Mouse (Mus musculus) spleen, postnatal 10 days (tissue): ENCODE measurements around the gene 4931428F04Rik.
"Not testable (repeated sequence)": the region's sequence is repeated elsewhere in the genome, so short reads cannot be mapped to it uniquely, and the experiment has no call there.

Experiments
- DNase-seq, 2 experiments: peaks; one replicate each; pipeline ENCODE4 v3.0.0; 2021 to 2022; ENCODE audit warnings: low spot score in 2 of 2

4931428F04Rik gene

DNA sequence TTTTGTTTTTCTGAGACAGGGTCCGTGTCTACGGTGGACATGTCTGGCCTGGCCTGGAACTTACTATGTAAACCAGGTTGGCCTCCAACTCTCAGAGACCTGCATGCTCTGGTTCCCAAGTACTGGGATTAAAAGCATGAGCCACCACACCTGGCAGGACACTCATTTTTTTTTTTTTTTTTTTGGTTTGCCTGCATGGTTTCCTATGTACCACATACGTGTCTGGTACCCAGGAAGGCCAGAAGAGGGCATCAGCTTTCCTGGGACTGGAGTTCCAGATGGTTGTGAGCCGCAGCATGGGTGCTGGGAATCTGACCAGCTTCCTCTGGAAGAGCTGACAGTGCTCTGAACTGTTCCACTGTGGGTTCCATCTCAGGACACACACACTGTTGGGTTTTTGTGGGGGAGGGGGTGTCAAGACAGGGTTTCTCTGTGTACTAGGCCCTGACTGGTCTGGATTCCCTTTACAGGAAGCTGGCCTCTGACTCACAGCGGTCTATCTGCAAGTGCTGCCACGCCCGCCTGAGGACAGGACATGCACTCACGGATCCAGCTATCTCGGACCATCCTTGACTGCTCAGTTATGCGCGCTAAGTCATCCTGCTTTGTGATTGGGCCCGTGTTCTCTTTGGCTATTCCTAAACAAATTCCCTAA lies 28.2 kb downstream of the 4931428F04Rik start:
- no peak for DNase-seq

GRCm38 (mm10) chr8:105260371-105261099 lies 29.1 kb downstream of the 4931428F04Rik start:
- DNase-seq = no peak

- DNase-seq = peak; percentile 80 to 88
Measured at GRCm38 (mm10) chr8:105259721-105260320, 29.8 kb downstream of the 4931428F04Rik start.

DNA sequence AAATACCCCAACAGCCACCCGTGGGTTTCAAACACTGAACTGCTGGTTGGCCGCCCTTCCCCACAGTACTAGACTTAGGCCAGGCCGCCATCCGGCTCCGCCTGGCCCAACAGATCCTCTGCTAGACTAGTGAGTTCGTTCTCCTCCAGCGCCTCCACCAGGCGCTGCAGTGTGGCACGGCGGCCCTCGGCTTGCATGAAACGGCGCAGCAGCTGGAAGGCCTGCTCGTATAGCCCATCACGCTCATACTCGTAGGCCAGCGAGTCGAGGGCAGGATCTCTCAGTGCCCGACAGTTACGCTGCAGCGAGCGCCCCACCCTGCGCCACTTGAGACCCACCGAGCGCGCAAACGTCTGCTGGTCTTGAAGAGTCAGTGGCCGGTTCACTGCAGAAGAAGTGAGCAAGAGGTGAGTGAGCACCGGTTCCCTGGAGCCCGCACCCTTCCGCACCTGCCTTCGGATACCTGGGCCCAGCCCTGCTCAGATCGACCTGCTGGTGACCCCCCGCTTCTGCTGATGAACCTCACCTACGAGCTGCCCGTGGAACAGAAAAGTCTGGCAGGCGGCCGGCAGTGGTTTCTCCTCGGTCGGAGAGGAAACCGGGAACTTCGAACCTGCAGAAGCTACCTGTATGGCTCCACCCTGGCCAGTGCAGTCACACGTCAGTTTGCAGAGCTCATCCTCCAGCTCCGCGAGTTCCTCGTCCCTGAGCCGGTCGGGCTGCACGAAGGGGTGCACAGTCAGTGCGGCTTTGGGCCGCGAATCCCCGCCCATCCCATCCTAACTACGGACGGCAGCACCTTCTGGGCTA lies 30.5 kb downstream of the 4931428F04Rik start:
- DNase-seq = no peak

DNA sequence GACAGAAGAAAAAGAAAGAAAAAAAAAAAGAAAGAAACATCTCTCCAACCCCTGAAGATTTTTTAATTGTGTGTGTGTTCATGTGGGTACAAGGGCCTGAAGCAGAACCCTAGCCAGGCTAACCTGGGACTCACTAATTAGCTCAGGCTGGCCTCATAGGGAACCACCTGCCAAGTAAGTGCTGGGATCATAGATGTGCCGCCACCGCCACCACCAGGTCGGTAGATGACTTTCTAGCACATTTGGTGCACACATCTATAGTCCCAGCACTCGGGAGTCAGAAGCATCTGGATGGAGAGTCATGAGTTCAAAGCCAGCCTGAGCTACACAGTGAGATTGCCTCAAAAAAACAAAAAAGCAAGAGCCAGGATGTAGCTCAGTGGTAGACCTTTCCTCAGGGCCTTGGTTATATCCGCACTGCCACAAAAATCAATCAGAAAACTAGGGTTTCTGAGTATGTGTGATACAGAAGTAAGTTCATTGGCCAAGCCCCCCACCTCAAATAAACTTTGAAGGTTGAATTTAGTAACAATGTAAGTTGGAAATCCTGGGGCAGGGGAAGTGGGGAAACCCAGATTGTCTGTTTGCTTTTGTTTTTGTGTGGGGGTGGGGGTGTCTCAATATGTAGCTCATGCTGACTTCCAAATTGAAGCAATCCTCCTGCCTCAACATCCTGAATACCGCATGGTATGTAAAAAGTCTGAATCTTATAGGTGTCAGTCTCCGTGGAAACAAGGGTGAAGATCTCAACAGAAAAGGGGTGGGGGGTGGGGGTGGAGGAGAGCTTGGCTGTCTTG lies 32.1 kb downstream of the 4931428F04Rik start:
- no peak for DNase-seq

DNA sequence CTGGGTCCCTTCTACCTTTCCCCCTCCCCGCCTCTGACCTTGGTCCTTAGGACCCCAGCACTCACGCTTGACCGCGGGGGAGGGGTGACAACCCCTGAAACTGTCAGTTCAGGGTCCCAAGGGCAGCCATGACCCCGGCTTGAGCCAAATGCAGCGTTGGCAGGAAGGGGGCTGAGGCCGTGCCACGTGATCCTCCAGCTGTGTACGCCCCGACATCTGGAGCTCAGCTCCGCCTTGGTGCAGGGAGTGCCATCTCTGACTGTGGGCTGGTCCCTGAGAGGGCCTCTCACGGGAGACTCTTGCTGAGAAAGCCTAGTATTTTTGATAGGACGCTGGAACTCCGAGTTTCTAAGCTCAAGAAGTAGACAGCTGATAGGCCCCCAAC lies 34.7 kb downstream of the 4931428F04Rik start, which contains the start of gene B3gnt9:
Gene B3gnt9 (minus strand): TSS at position 188 of the 385 bp plus-strand sequence.
- peak in 1 of 2 experiments; percentile 74 for DNase-seq

- DNase-seq = peak; percentile 88 to 96
Measured at GRCm38 (mm10) chr8:105254152-105254965, 35.3 kb downstream of the 4931428F04Rik start.

- DNase-seq = no peak
Measured at GRCm38 (mm10) chr8:105253766-105254151, 35.9 kb downstream of the 4931428F04Rik start.

- DNase-seq = no peak
Measured at GRCm38 (mm10) chr8:105252680-105253537, 36.8 kb downstream of the 4931428F04Rik start.

GRCm38 (mm10) chr8:105251954-105252353 lies 37.7 kb downstream of the 4931428F04Rik start:
- no peak for DNase-seq

DNA sequence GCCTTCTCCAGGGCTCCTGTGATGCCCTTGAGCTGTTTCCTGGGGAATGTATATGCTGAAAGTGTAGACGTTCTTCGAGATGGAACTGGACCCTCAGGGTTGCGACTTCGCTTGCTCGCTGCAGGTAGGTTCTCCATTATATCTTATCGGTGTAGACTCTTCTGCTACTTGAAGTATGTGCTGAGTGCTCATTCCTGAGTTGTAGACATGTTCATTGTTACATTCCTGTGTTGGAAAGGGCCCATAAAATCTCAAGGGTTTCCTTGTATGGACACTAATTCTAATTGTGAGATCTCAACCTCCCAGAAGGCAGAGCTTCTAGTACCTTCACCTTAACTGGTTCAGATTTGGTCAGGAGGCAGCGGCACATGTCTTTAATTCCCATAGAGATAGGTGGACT lies 48.6 kb downstream of the 4931428F04Rik start:
- no peak for DNase-seq

- DNase-seq = no peak
Measured at GRCm38 (mm10) chr8:105237442-105238142, 52.1 kb downstream of the 4931428F04Rik start.

GRCm38 (mm10) chr8:105235206-105235605 lies 54.5 kb downstream of the 4931428F04Rik start:
- no peak for DNase-seq

- DNase-seq = no peak
Measured at GRCm38 (mm10) chr8:105233126-105233935, 56.3 kb downstream of the 4931428F04Rik start.

DNA sequence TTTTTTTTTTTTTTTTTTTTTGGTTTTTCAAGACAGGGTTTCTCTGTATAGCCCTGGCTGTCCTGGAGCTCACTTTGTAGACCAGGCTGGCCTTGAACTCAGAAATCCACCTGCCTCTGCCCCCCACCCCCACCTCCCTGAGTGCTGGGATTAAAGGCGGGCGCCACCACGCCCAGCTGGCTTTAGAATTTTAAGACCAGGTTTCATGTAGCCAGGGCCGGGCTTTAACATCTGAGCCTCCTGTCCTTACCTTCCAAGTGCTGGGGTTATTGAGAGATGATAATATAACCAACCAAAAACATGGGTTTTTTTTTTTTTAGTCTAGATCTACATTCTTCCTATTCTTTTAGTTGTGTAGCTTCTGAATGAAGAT lies 57.4 kb downstream of the 4931428F04Rik start:
- DNase-seq = not testable (repeated sequence)

DNA sequence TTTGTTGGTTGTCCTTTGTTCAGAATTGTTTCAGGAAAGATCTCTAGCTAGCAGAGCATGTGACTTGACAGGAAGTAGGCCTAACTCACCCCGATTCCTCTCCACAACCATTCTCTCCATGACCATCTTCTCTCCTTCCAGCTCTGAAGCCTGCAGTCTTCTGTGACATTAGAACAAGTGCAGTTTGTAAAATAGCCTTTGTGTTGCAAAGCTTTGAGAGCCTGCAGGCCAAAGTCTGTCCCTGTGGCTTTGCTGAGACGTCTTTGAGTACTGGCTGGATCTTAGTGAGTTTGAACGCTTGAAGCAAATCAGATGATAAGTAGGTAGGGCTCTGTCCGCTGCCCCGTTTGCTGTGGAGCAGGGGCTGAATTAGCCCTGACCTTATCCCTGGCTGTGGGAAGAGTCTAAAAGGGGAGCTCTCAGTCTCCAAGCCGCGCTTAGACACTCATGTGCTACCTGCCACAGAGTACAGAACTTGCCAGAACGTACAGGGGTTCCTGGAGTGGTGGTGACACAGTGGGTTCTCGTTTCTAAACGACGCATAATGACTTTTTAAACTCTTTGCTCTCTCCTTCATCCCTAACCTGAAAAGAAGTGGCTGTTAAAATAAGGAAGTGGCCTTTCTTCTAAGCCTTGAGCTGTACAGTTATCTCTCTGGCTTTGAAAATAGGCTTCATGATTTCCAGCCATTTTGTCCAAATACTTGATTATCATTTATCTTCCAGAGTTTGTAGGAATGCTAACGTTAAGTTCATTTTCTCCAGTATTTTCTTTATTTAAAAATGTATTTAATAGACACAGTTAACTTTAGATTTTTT lies 58.0 kb downstream of the 4931428F04Rik start:
- DNase-seq = no peak
